Mouse (Mus musculus) frontal cortex, adult 2 months (tissue): ENCODE measurements around the gene Spcs2. TPM values are rescaled to one million over a fixed set of nuclear protein-coding genes. Genes with fewer than 3 reads are reported as not detected.

Experiments
- DNase-seq, 2 experiments: peaks; one replicate each; pipeline ENCODE4 v3.0.0; 2022; ENCODE audit warnings: low spot score in 1 of 2; ENCODE audit errors: extremely low spot score in 1 of 2
- polyA plus RNA-seq: library from polyadenylated mRNA; depleted of rRNA; stranded (reverse); fragments of >200 nt; gene quantifications from 2 replicates; pipeline ENCODE4 v1.2.3, GENCODE M21; 2012; rRNA removed

Gene Spcs2
- polyA plus RNA-seq, 1 experiment, result 83.9 TPM

GRCm38 (mm10) chr7:99788563-99788962 is 74.7 kb downstream of the Spcs2 start:
- no peak for DNase-seq

GRCm38 (mm10) chr7:99787935-99788334 is 75.3 kb downstream of the Spcs2 start:
- DNase-seq, result no peak

Other genes starting within 250 kb of the Spcs2 start
- 7.9 and 9.3 TPM in 2 replicates for gene Tpbgl, start 236.4 kb downstream of the Spcs2 start, polyA plus RNA-seq
- gene Slco2b1, start 152.1 kb downstream of the Spcs2 start, polyA plus RNA-seq, result 12.3 and 16.5 TPM in 2 replicates
- 0.06 TPM in 1 of 2 replicates, not detected in the other for gene Olfr520, start 133.2 kb downstream of the Spcs2 start, polyA plus RNA-seq
- gene Olfr521, start 100.0 kb downstream of the Spcs2 start, polyA plus RNA-seq, result not detected in 2 replicates
- 2.1 and 2.2 TPM in 2 replicates for gene Neu3, start 35.0 kb downstream of the Spcs2 start, polyA plus RNA-seq
- 1.2 and 1.3 TPM in 2 replicates for gene Xrra1, start 4.3 kb downstream of the Spcs2 start, polyA plus RNA-seq
- 20.2 and 22.0 TPM in 2 replicates for gene Rnf169, start 117.0 kb upstream of the Spcs2 start, polyA plus RNA-seq
- 0.36 and 0.65 TPM in 2 replicates for gene Chrdl2, start 142.7 kb upstream of the Spcs2 start, polyA plus RNA-seq